Mouse (Mus musculus): ENCODE measurements at regions not wholly inside any gene's neighbourhood (a gene's known extent, or its start where the extent isn't known, plus 50 kb on each side); places are given as distances from the start of the nearest gene placed in this dataset.

- no peak for ATAC-seq (replicated peaks in 1 of 2; ENCODE audit: insufficient read depth in 1 of 2, low FRiP score in 2 of 2, low TSS enrichment in 1 of 2, low read depth in 1 of 2, poor library complexity in 2 of 2, severe bottlenecking in 2 of 2)
These were observed 410.7 kb upstream of the Marcks start for GRCm38 (mm10) chr10:37549446-37549845.

DNA sequence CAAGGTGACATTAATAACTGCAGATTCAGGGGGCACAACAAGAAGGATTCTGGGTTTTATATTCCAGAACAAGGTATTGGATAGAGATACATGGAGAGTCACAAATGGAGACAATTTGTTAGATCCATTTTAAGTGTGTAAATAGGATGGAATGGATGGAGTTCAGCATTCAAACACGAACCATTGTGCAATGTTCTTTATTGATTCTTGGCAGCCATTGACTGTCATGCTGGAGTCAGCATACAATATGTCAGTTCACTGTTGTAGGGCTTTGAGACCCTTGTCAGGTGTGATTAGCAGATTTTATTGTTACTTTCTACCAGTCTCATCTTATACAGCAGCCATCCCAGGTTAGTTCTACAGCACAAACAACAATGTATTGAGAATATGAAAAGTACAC lies 402.0 kb upstream of the Marcks start:
- ATAC-seq (replicated peaks in 1 of 2; ENCODE audit: insufficient read depth in 1 of 2, low FRiP score in 2 of 2, low TSS enrichment in 1 of 2, low read depth in 1 of 2, poor library complexity in 2 of 2, severe bottlenecking in 2 of 2): no peak

- ATAC-seq (replicated peaks in 1 of 2; ENCODE audit: insufficient read depth in 1 of 2, low FRiP score in 2 of 2, low TSS enrichment in 1 of 2, low read depth in 1 of 2, poor library complexity in 2 of 2, severe bottlenecking in 2 of 2): no peak
These were observed 367.4 kb upstream of the Marcks start for GRCm38 (mm10) chr10:37505966-37506615.

- no peak for ATAC-seq (replicated peaks in 1 of 2; ENCODE audit: insufficient read depth in 1 of 2, low FRiP score in 2 of 2, low TSS enrichment in 1 of 2, low read depth in 1 of 2, poor library complexity in 2 of 2, severe bottlenecking in 2 of 2)
These were observed 365.7 kb upstream of the Marcks start for GRCm38 (mm10) chr10:37504468-37504867.

- no peak for ATAC-seq (replicated peaks in 1 of 2; ENCODE audit: insufficient read depth in 1 of 2, low FRiP score in 2 of 2, low TSS enrichment in 1 of 2, low read depth in 1 of 2, poor library complexity in 2 of 2, severe bottlenecking in 2 of 2)
These were observed 363.8 kb upstream of the Marcks start for GRCm38 (mm10) chr10:37502505-37502904.

DNA sequence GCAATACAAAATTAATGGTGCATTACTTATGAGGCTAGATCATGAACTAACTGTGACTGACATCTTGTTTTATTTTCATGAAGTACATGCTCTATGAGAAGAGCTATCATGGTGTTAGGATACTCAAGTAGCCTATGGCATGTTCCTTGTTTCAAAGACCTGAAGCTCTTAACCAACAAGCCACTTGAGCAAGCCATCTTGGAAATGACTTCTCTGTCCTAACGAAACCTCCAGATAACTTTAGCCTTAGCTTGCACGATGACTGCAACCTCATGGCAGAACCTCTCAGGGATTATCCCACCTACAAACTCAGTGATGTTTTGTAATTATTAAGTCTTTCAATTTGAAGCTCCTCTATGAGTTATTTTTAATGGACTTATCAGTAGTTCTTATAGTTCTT lies 362.3 kb upstream of the Marcks start:
- no peak for ATAC-seq (replicated peaks in 1 of 2; ENCODE audit: insufficient read depth in 1 of 2, low FRiP score in 2 of 2, low TSS enrichment in 1 of 2, low read depth in 1 of 2, poor library complexity in 2 of 2, severe bottlenecking in 2 of 2)

GRCm38 (mm10) chr10:37495467-37495866 lies 356.7 kb upstream of the Marcks start:
- ATAC-seq (replicated peaks in 1 of 2; ENCODE audit: insufficient read depth in 1 of 2, low FRiP score in 2 of 2, low TSS enrichment in 1 of 2, low read depth in 1 of 2, poor library complexity in 2 of 2, severe bottlenecking in 2 of 2): no peak

GRCm38 (mm10) chr10:37494552-37495166 lies 355.9 kb upstream of the Marcks start:
- no peak for ATAC-seq (replicated peaks in 1 of 2; ENCODE audit: insufficient read depth in 1 of 2, low FRiP score in 2 of 2, low TSS enrichment in 1 of 2, low read depth in 1 of 2, poor library complexity in 2 of 2, severe bottlenecking in 2 of 2)

GRCm38 (mm10) chr10:37494098-37494497 lies 355.4 kb upstream of the Marcks start:
- no peak for ATAC-seq (replicated peaks in 1 of 2; ENCODE audit: insufficient read depth in 1 of 2, low FRiP score in 2 of 2, low TSS enrichment in 1 of 2, low read depth in 1 of 2, poor library complexity in 2 of 2, severe bottlenecking in 2 of 2)

DNA sequence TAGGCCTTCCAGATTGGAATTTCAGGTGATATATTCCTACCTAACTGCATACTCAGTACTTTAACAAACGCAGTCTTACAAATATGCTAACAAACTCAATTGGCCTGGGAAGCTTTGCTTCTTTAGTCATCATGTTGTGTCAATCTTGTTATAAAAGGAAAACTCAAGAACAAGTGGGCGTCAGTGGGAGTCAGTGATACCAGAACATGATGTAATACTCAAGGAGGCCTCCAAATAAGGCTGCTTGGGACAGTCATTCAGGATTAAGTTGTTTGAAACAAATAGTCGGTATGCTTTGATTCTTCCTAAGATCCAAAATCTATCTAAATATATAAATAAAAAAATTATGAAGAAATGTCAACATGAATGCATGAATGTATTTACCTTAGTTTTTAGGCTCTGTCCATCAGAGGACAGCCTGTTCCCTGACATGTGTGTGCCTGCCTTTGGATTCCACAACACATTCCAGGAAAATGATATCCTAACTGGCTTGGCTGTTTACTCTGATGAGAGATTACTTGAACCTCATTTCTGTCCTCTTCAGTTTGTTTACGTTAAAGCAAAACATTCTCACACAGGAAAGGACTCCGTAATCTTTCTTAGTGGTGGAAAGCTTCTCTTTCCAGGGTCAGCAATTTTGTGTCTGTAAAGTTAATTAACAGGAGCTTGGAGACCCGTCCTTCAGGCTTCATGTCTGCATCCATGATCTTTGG lies 345.7 kb upstream of the Marcks start:
- no peak for ATAC-seq (replicated peaks in 1 of 2; ENCODE audit: insufficient read depth in 1 of 2, low FRiP score in 2 of 2, low TSS enrichment in 1 of 2, low read depth in 1 of 2, poor library complexity in 2 of 2, severe bottlenecking in 2 of 2)

GRCm38 (mm10) chr10:37483521-37483920 lies 344.8 kb upstream of the Marcks start:
- ATAC-seq (replicated peaks in 1 of 2; ENCODE audit: insufficient read depth in 1 of 2, low FRiP score in 2 of 2, low TSS enrichment in 1 of 2, low read depth in 1 of 2, poor library complexity in 2 of 2, severe bottlenecking in 2 of 2): no peak

DNA sequence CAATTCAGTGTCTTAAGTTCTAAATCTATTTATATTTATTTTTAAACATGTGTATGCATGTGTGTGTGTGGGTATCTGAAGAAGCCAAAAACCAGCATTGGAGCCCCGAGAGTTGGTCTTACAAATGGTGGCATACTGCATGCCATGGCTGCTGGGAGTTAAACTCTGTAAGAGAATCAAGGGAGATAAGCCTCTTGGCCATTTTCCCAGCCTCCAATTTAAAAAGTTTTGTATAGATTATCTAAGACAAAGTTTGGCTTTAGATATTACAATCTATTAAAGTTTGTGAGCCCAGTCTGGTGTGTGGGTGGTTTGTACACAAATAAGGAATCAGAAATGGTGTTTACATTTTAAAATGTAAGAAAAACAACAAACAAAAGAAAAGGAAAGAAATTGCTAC lies 343.2 kb upstream of the Marcks start:
- no peak for ATAC-seq (replicated peaks in 1 of 2; ENCODE audit: insufficient read depth in 1 of 2, low FRiP score in 2 of 2, low TSS enrichment in 1 of 2, low read depth in 1 of 2, poor library complexity in 2 of 2, severe bottlenecking in 2 of 2)

- no peak for ATAC-seq (replicated peaks in 1 of 2; ENCODE audit: insufficient read depth in 1 of 2, low FRiP score in 2 of 2, low TSS enrichment in 1 of 2, low read depth in 1 of 2, poor library complexity in 2 of 2, severe bottlenecking in 2 of 2)
These were observed 341.6 kb upstream of the Marcks start for GRCm38 (mm10) chr10:37480331-37480730.

DNA sequence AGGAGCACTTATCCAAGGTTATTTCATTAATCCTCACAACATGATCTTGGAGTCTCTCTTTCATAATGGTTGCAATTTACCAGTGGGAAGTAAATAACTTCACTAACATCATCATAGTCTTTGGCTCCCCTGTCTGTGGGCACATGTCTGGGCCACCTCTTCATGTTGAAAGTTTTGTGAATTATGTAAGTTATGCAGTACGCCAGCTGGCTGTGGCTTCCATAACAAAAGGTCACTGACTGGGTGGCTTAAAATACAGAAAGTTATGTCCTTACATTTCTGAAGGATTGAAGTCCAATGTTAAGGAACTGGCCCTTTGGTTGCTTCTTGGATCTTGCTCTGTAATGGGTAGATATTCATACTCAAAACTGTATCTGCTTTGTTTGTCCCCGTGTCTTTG lies 339.4 kb upstream of the Marcks start:
- no peak for ATAC-seq (replicated peaks in 1 of 2; ENCODE audit: insufficient read depth in 1 of 2, low FRiP score in 2 of 2, low TSS enrichment in 1 of 2, low read depth in 1 of 2, poor library complexity in 2 of 2, severe bottlenecking in 2 of 2)

- ATAC-seq (replicated peaks in 1 of 2; ENCODE audit: insufficient read depth in 1 of 2, low FRiP score in 2 of 2, low TSS enrichment in 1 of 2, low read depth in 1 of 2, poor library complexity in 2 of 2, severe bottlenecking in 2 of 2): no peak
These were observed 334.4 kb upstream of the Marcks start for GRCm38 (mm10) chr10:37473086-37473485.

GRCm38 (mm10) chr10:37457384-37457783 lies 318.7 kb upstream of the Marcks start:
- ATAC-seq (replicated peaks in 1 of 2; ENCODE audit: insufficient read depth in 1 of 2, low FRiP score in 2 of 2, low TSS enrichment in 1 of 2, low read depth in 1 of 2, poor library complexity in 2 of 2, severe bottlenecking in 2 of 2): no peak

DNA sequence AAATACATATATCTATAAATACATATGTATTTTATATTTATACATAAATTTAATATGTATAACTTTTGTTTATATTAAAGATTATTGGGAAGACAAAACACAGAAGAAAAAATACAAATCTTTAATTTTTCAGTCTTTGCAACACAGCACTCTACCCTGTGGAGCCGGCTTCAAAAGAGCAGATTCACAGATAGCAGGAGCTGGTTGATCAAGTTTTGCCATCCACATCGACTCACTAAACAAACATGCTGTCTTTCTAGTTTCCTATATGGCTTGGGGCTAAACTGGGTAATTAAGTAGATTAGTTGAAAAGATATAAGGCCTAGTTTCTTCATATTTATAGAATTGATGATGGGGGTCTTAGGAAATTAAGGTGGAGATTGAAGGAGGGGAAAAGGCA lies 311.2 kb upstream of the Marcks start:
- ATAC-seq (replicated peaks in 1 of 2; ENCODE audit: insufficient read depth in 1 of 2, low FRiP score in 2 of 2, low TSS enrichment in 1 of 2, low read depth in 1 of 2, poor library complexity in 2 of 2, severe bottlenecking in 2 of 2): no peak

GRCm38 (mm10) chr10:37447333-37448204 lies 308.8 kb upstream of the Marcks start:
- no peak for ATAC-seq (replicated peaks in 1 of 2; ENCODE audit: insufficient read depth in 1 of 2, low FRiP score in 2 of 2, low TSS enrichment in 1 of 2, low read depth in 1 of 2, poor library complexity in 2 of 2, severe bottlenecking in 2 of 2)
